In genomic region chr9:15242130-15242529, GRCm38 (mm10) we compare ENCODE assay signal across 12 mouse cellular contexts. TPM values are rescaled to one million over a fixed set of nuclear protein-coding genes. Genes with fewer than 3 reads are reported as not detected.
A peak's percentile ranks its signal among the peaks of the same experiment; 100 is the strongest.
DNase-seq lines count a peak whose midpoint lies in the region; ATAC-seq and TF ChIP-seq lines count a peak whose summit lies in the region.
"Had no signal": no experiment of that assay in that cellular context is flagged by ENCODE, and none has a peak within 500 bp of the region (broad histone marks: within the 10 kb centered on the region; RNA-seq: fewer than 3 reads in every experiment).

No protein-coding gene starts in this region.

- no peaks in the 10 kb centered on the region for H3K36me3 ChIP-seq in liver, embryonic 11.5 days (ENCODE audit: control insufficient read depth, insufficient read depth, low read length)
- H3K36me3 ChIP-seq in MEL (ENCODE audit: control insufficient read depth in 1 of 2, insufficient read depth in 2 of 2, low read length in 2 of 2) = peaks cover 0 to 28% of the 10 kb centered on the region in 2 experiments; a peak in 2 of 4 replicates
- no peaks in the 10 kb centered on the region for H3K36me3 ChIP-seq in embryonic facial prominence, embryonic 10.5 days (replicated peaks)
- no peaks in the 10 kb centered on the region for H3K36me3 ChIP-seq in stomach, postnatal 0 days (ENCODE audit: control insufficient read depth, insufficient read depth, low read length)
- H3K36me3 ChIP-seq: embryonic facial prominence, embryonic 12.5 days; forebrain, embryonic 15.5 days; heart, embryonic 15.5 days; hindbrain, embryonic 13.5 days had no signal

- H3K9ac ChIP-seq in liver, embryonic 11.5 days (ENCODE audit: low read depth, low read length) = no peak overlapping the region
- H3K9ac ChIP-seq in MEL (ENCODE audit: control insufficient read depth, low read depth, low read length, poor library complexity, severe bottlenecking) = peak overlapping the region; percentile 48; the same call in 1 of the 2 replicates
- H3K9ac ChIP-seq in stomach, postnatal 0 days (ENCODE audit: low read length) = no peak overlapping the region
- H3K9ac ChIP-seq: embryonic facial prominence, embryonic 12.5 days; forebrain, embryonic 15.5 days; heart, embryonic 15.5 days; hindbrain, embryonic 13.5 days had no signal

- TF ChIP-seq POLR2A in MEL (IDR thresholded peaks at IDR 0.05; ENCODE audit: control insufficient read depth in 1 of 2, insufficient read depth in 1 of 2, low read depth in 1 of 2, low read length in 2 of 2, poor library complexity in 1 of 2) = no peak

- no peak overlapping the region for H3K4me3 ChIP-seq in liver, embryonic 11.5 days (ENCODE audit: low read depth, low read length)
- peak overlapping the region; percentile 22 to 38; a peak in 3 of 4 replicates for H3K4me3 ChIP-seq in MEL (ENCODE audit: control insufficient read depth in 1 of 2, insufficient read depth in 1 of 2, low read depth in 2 of 2, low read length in 2 of 2)
- no peak overlapping the region for H3K4me3 ChIP-seq in embryonic facial prominence, embryonic 10.5 days
- no peak overlapping the region for H3K4me3 ChIP-seq in stomach, postnatal 0 days (ENCODE audit: low read depth, low read length)
- H3K4me3 ChIP-seq: embryonic facial prominence, embryonic 12.5 days; forebrain, embryonic 15.5 days; heart, embryonic 15.5 days; hindbrain, embryonic 13.5 days had no signal

- TF ChIP-seq EP300 in MEL (IDR thresholded peaks at IDR 0.05; ENCODE audit: low read depth in 1 of 2, low read length in 2 of 2) = peak; percentile 95 to 98
- no peak for TF ChIP-seq EP300 in stomach, postnatal 0 days (optimal IDR thresholded peaks at IDR 0.05)

- H3K79me2 ChIP-seq in MEL (ENCODE audit: control insufficient read depth, insufficient read depth, low read length, poor library complexity) = peaks cover 13% of the 10 kb centered on the region

- DNase-seq in liver, embryonic 11.5 days (ENCODE audit: low spot score) = peak; percentile 25
- no peak for DNase-seq in liver
- DNase-seq in MEL (ENCODE audit: low read depth, low spot score) = peak; percentile 87
- peak; percentile 2 for DNase-seq in embryonic facial prominence, embryonic 10.5 days (ENCODE audit: low spot score)
- DNase-seq in stomach, postnatal 0 days (ENCODE audit: low spot score) = peak; percentile 14
- DNase-seq in thymus, postnatal 25 days = no peak

- WGBS in liver, embryonic 11.5 days = 51% methylated on average over 1 of the region's 1 CpGs
- WGBS in embryonic facial prominence, embryonic 10.5 days = 92% methylated on average over 1 of the region's 1 CpGs
- WGBS in stomach, postnatal 0 days = 84% methylated on average over 1 of the region's 1 CpGs

- H3K27me3 ChIP-seq in liver, embryonic 11.5 days (replicated peaks; ENCODE audit: control insufficient read depth, insufficient read depth, low read length) = peaks cover 4% of the 10 kb centered on the region
- no peaks in the 10 kb centered on the region for H3K27me3 ChIP-seq in MEL (ENCODE audit: control insufficient read depth in 1 of 2, insufficient read depth in 2 of 2, low read length in 2 of 2)
- H3K27me3 ChIP-seq in embryonic facial prominence, embryonic 10.5 days (replicated peaks; ENCODE audit: low read depth, poor library complexity, severe bottlenecking) = peaks cover 37% of the 10 kb centered on the region
- H3K27me3 ChIP-seq in stomach, postnatal 0 days (ENCODE audit: control insufficient read depth, insufficient read depth, low read length) = no peaks in the 10 kb centered on the region
- H3K27me3 ChIP-seq: forebrain, embryonic 15.5 days; heart, embryonic 15.5 days had no signal

- no peak overlapping the region for H3K27ac ChIP-seq in liver, embryonic 11.5 days (ENCODE audit: low read depth, low read length)
- H3K27ac ChIP-seq in MEL (ENCODE audit: control insufficient read depth, low read depth, low read length) = peak overlapping the region; percentile 43; the same call in 1 of the 2 replicates
- no peak overlapping the region for H3K27ac ChIP-seq in embryonic facial prominence, embryonic 10.5 days (replicated peaks)
- H3K27ac ChIP-seq in stomach, postnatal 0 days (replicated peaks) = peak overlapping the region; percentile 40; the same call in 1 of the 2 replicates
- H3K27ac ChIP-seq: embryonic facial prominence, embryonic 12.5 days; forebrain, embryonic 15.5 days; heart, embryonic 15.5 days; hindbrain, embryonic 13.5 days had no signal

- H3K4me1 ChIP-seq in liver, embryonic 11.5 days (replicated peaks; ENCODE audit: control insufficient read depth, insufficient read depth, low read length) = peaks cover 10% of the 10 kb centered on the region
- peaks cover 24 to 32% of the 10 kb centered on the region in 2 experiments for H3K4me1 ChIP-seq in MEL (ENCODE audit: control insufficient read depth in 1 of 2, insufficient read depth in 2 of 2, low read length in 2 of 2)
- H3K4me1 ChIP-seq in embryonic facial prominence, embryonic 10.5 days = peaks cover 23% of the 10 kb centered on the region
- no peaks in the 10 kb centered on the region; the same call in 1 of the 2 replicates for H3K4me1 ChIP-seq in stomach, postnatal 0 days (replicated peaks; ENCODE audit: control insufficient read depth, insufficient read depth)

- H3K4me2 ChIP-seq in liver, embryonic 11.5 days = no peak overlapping the region
- H3K4me2 ChIP-seq in stomach, postnatal 0 days (replicated peaks; ENCODE audit: low read depth) = no peak overlapping the region
- H3K4me2 ChIP-seq: embryonic facial prominence, embryonic 12.5 days; forebrain, embryonic 15.5 days; heart, embryonic 11.5 days; heart, embryonic 15.5 days; hindbrain, embryonic 13.5 days had no signal

- TF ChIP-seq RAD21 in MEL (IDR thresholded peaks at IDR 0.05; ENCODE audit: low read depth, low read length) = no peak

- no peaks in the 10 kb centered on the region for H3K9me3 ChIP-seq in liver, embryonic 11.5 days (ENCODE audit: control insufficient read depth, low read length)
- no peaks in the 10 kb centered on the region for H3K9me3 ChIP-seq in MEL (replicated peaks; ENCODE audit: insufficient read depth, low read length)
- H3K9me3 ChIP-seq in embryonic facial prominence, embryonic 10.5 days = no peaks in the 10 kb centered on the region
- H3K9me3 ChIP-seq in stomach, postnatal 0 days (ENCODE audit: control insufficient read depth, low read length) = no peaks in the 10 kb centered on the region
- H3K9me3 ChIP-seq: embryonic facial prominence, embryonic 12.5 days; forebrain, embryonic 15.5 days; heart, embryonic 15.5 days; hindbrain, embryonic 13.5 days had no signal

- TF ChIP-seq CTCF in MEL (IDR thresholded peaks at IDR 0.05 in 2 of 3, conservative IDR thresholded peaks at IDR 0.05 in 1 of 3; ENCODE audit: control insufficient read depth in 1 of 3, insufficient read depth in 1 of 3, low read depth in 2 of 3, low read length in 3 of 3, poor library complexity in 1 of 3, severe bottlenecking in 1 of 3) = 0 out of 6 replicates have a peak, but pooled peaks of 1 of the 3 experiments have one; percentile 2
- TF ChIP-seq CTCF in stomach, postnatal 0 days (IDR thresholded peaks at IDR 0.05; ENCODE audit: low read depth) = no peak

- ATAC-seq in liver, embryonic 11.5 days (replicated peaks; ENCODE audit: low FRiP score) = no peak
- no peak for ATAC-seq in stomach, postnatal 0 days (ENCODE audit: low FRiP score, low TSS enrichment)
- ATAC-seq: forebrain, embryonic 15.5 days had no signal

TF ChIP-seq in MEL, 35 proteins besides CTCF, POLR2A, EP300 and RAD21 (continues in another document):
- TF ChIP-seq NRF1 (IDR thresholded peaks at IDR 0.05; ENCODE audit: insufficient read depth, low read depth, low read length, poor library complexity, severe bottlenecking) = peak; percentile 60; the same call in 1 of the 2 replicates
- no peak for TF ChIP-seq MEF2A (IDR thresholded peaks at IDR 0.05; ENCODE audit: extremely low read depth, insufficient replicate concordance, low read depth, low read length, poor library complexity, severe bottlenecking)
- no peak for TF ChIP-seq POLR2AphosphoS5 (IDR thresholded peaks at IDR 0.05; ENCODE audit: borderline replicate concordance, low read depth, low read length)
- TF ChIP-seq TCF12 (IDR thresholded peaks at IDR 0.05; ENCODE audit: low read depth, low read length) = peak; percentile 82
- peak; percentile 98 for TF ChIP-seq MYB (IDR thresholded peaks at IDR 0.05; ENCODE audit: low read depth, low read length)
- no peak for TF ChIP-seq MAZ (IDR thresholded peaks at IDR 0.05; ENCODE audit: low read depth, low read length)
- no peak; the same call in none of the 2 replicates for TF ChIP-seq MAX (IDR thresholded peaks at IDR 0.05; ENCODE audit: low read length)
- no peak for TF ChIP-seq UBTF (IDR thresholded peaks at IDR 0.05; ENCODE audit: borderline replicate concordance, insufficient read depth, low read depth, low read length)
- peak; percentile 54; the same call in 1 of the 2 replicates for TF ChIP-seq POLR2AphosphoS2 (IDR thresholded peaks at IDR 0.05; ENCODE audit: low read length)
- TF ChIP-seq SMC3 (IDR thresholded peaks at IDR 0.05; ENCODE audit: low read depth, low read length) = peak; percentile 21; the same call in 1 of the 2 replicates
- TF ChIP-seq TBP (IDR thresholded peaks at IDR 0.05; ENCODE audit: low read depth, low read length) = peak; percentile 81
- TF ChIP-seq ZNF384 (IDR thresholded peaks at IDR 0.05; ENCODE audit: low read depth, low read length) = no peak
- peak; percentile 88; the same call in 1 of the 2 replicates for TF ChIP-seq RCOR1 (IDR thresholded peaks at IDR 0.05; ENCODE audit: low read depth, low read length)
- TF ChIP-seq SIN3A (IDR thresholded peaks at IDR 0.05; ENCODE audit: low read length) = peak; percentile 47; the same call in 1 of the 2 replicates
- peak; percentile 71 for TF ChIP-seq ETS1 (IDR thresholded peaks at IDR 0.05; ENCODE audit: low read depth, low read length)
- no peak for TF ChIP-seq CHD2 (IDR thresholded peaks at IDR 0.05; ENCODE audit: low read length)

RNA-seq across cellular contexts. Expression of gene Vstm5, which starts 3.3 kb away (rescaled TPM):
- polyA plus RNA-seq in liver, embryonic 11.5 days (2014; fragmentation: Nextera tagmentation; extraction: Ambion mirVana) = 0.84 and 1.4 TPM in 2 replicates
- total RNA-seq in MEL (2012; rRNA removed) = 18.0 and 27.0 TPM in 2 replicates
- polyA plus RNA-seq in MEL (2012; ENCODE audit: insufficient read depth in 1 of 2, insufficient read length in 2 of 2, low read depth in 1 of 2, low replicate concordance in 2 of 2, missing spikeins in 1 of 2) = 10 to 100 TPM in 1 of 2 experiments, not detected in 1; 23.5 TPM
- polyA plus RNA-seq in embryonic facial prominence, embryonic 10.5 days (2016; fragmentation: Nextera tagmentation; extraction: Ambion mirVana) = 1.1 and 1.2 TPM in 2 replicates
- polyA plus RNA-seq in stomach, postnatal 0 days (2015; fragmentation: Nextera tagmentation; extraction: Ambion mirVana) = 19.5 and 20.4 TPM in 2 replicates
- total RNA-seq: hematopoietic stem cell, adult 5-6 weeks had no signal

RNA-seq across cellular contexts. Expression of gene Med17, which starts 37.6 kb away (rescaled TPM):
- polyA plus RNA-seq in liver, embryonic 11.5 days (2014; fragmentation: Nextera tagmentation; extraction: Ambion mirVana) = 41.9 and 47.3 TPM in 2 replicates
- 167 and 175 TPM in 2 replicates for total RNA-seq in MEL (2012; rRNA removed)
- 100 to 1,000 TPM; 185 to 478 TPM for polyA plus RNA-seq in MEL (2012; ENCODE audit: insufficient read depth in 1 of 2, insufficient read length in 2 of 2, low read depth in 1 of 2, low replicate concordance in 2 of 2, missing spikeins in 1 of 2)
- polyA plus RNA-seq in embryonic facial prominence, embryonic 10.5 days (2016; fragmentation: Nextera tagmentation; extraction: Ambion mirVana) = 37.2 and 42.1 TPM in 2 replicates
- polyA plus RNA-seq in stomach, postnatal 0 days (2015; fragmentation: Nextera tagmentation; extraction: Ambion mirVana) = 18.5 and 20.0 TPM in 2 replicates

Comparison
In these comparisons a context has a peak if more than half of its experiments do, and no peak if none do; other contexts are left out.
1. DNase-seq: peak in liver, embryonic 11.5 days (single experiment), MEL (single experiment), embryonic facial prominence, embryonic 10.5 days (single experiment) and stomach, postnatal 0 days (single experiment); none in liver (single experiment) and thymus, postnatal 25 days (single experiment).
2. H3K27ac ChIP-seq: peak in MEL (single experiment) and stomach, postnatal 0 days (single experiment); none in liver, embryonic 11.5 days (single experiment) and embryonic facial prominence, embryonic 10.5 days (single experiment).
3. H3K4me3 ChIP-seq: peak in MEL (2 of 2); none in liver, embryonic 11.5 days (single experiment), embryonic facial prominence, embryonic 10.5 days (single experiment) and stomach, postnatal 0 days (single experiment).